Mouse (Mus musculus): Measurements from ENCODE around the gene Hoxa11. TPM values are rescaled to one million over a fixed set of nuclear protein-coding genes. Genes with fewer than 3 reads are reported as not detected.

Gene Hoxa11
- polyA plus RNA-seq, 1 experiment: not detected

GRCm38 (mm10) chr6:52253511-52254500 is 8.2 kb upstream of the Hoxa11 start:
- Histone ChIP-seq H3K4me1 (replicated peaks; ENCODE audit: control insufficient read depth, insufficient read depth, low read length) (peaks cover 3% of the 10 kb centered on the region; the same call in 1 of the 2 replicates), H3K27ac (ENCODE audit: control insufficient read depth, insufficient read depth, low read length) (no peak overlapping the region), H3K27me3 (ENCODE audit: control insufficient read depth, insufficient read depth, low read length) (peaks cover 36% of the 10 kb centered on the region), H3K36me3 (ENCODE audit: control insufficient read depth, insufficient read depth, low read length) (no peaks in the 10 kb centered on the region), H3K4me3 (ENCODE audit: control insufficient read depth, insufficient read depth, low read length) (no peak overlapping the region)
- TF ChIP-seq POLR2A (IDR thresholded peaks at IDR 0.05; ENCODE audit: control insufficient read depth, extremely low read depth, insufficient read depth, low read length, poor library complexity) (no peak), CTCF (IDR thresholded peaks at IDR 0.05; ENCODE audit: borderline replicate concordance, control insufficient read depth, extremely low read depth, insufficient read depth, low read length, poor library complexity) (no peak)
- WGBS: 4% methylated on average over 59 of the region's 59 CpGs
- no peak for DNase-seq

GRCm38 (mm10) chr6:52252775-52253376 is 7.3 kb upstream of the Hoxa11 start:
- H3K27me3 ChIP-seq (ENCODE audit: control insufficient read depth, insufficient read depth, low read length): peaks cover 41% of the 10 kb centered on the region
- no peaks in the 10 kb centered on the region for H3K36me3 ChIP-seq (ENCODE audit: control insufficient read depth, insufficient read depth, low read length)
- 5% methylated on average over 35 of the region's 35 CpGs for WGBS
- H3K4me1 ChIP-seq (replicated peaks; ENCODE audit: control insufficient read depth, insufficient read depth, low read length): peaks cover 3% of the 10 kb centered on the region; the same call in 1 of the 2 replicates
- no peak overlapping the region for H3K27ac ChIP-seq (ENCODE audit: control insufficient read depth, insufficient read depth, low read length)
- no peak overlapping the region for H3K4me3 ChIP-seq (ENCODE audit: control insufficient read depth, insufficient read depth, low read length)
- no peak for DNase-seq
- TF ChIP-seq POLR2A (IDR thresholded peaks at IDR 0.05; ENCODE audit: control insufficient read depth, extremely low read depth, insufficient read depth, low read length, poor library complexity): no peak
- no peak for TF ChIP-seq CTCF (IDR thresholded peaks at IDR 0.05; ENCODE audit: borderline replicate concordance, control insufficient read depth, extremely low read depth, insufficient read depth, low read length, poor library complexity)

GRCm38 (mm10) chr6:52252016-52252774 is 6.6 kb upstream of the Hoxa11 start:
- Histone ChIP-seq H3K36me3 (ENCODE audit: control insufficient read depth, insufficient read depth, low read length) (no peaks in the 10 kb centered on the region), H3K4me3 (ENCODE audit: control insufficient read depth, insufficient read depth, low read length) (no peak overlapping the region), H3K27ac (ENCODE audit: control insufficient read depth, insufficient read depth, low read length) (no peak overlapping the region), H3K4me1 (replicated peaks; ENCODE audit: control insufficient read depth, insufficient read depth, low read length) (peaks cover 3% of the 10 kb centered on the region; the same call in 1 of the 2 replicates), H3K27me3 (ENCODE audit: control insufficient read depth, insufficient read depth, low read length) (peaks cover 44% of the 10 kb centered on the region)
- DNase-seq: no peak
- 12% methylated on average over 24 of the region's 24 CpGs for WGBS
- no peak for TF ChIP-seq CTCF (IDR thresholded peaks at IDR 0.05; ENCODE audit: borderline replicate concordance, control insufficient read depth, extremely low read depth, insufficient read depth, low read length, poor library complexity)

- TF ChIP-seq POLR2A (IDR thresholded peaks at IDR 0.05; ENCODE audit: control insufficient read depth, extremely low read depth, insufficient read depth, low read length, poor library complexity) (no peak), CTCF (IDR thresholded peaks at IDR 0.05; ENCODE audit: borderline replicate concordance, control insufficient read depth, extremely low read depth, insufficient read depth, low read length, poor library complexity) (no peak)
- H3K27ac ChIP-seq (ENCODE audit: control insufficient read depth, insufficient read depth, low read length): no peak overlapping the region
- H3K27me3 ChIP-seq (ENCODE audit: control insufficient read depth, insufficient read depth, low read length): peaks cover 52% of the 10 kb centered on the region
- H3K4me3 ChIP-seq (ENCODE audit: control insufficient read depth, insufficient read depth, low read length): no peak overlapping the region
- WGBS: 19% methylated on average over 7 of the region's 7 CpGs
- DNase-seq: no peak
- H3K36me3 ChIP-seq (ENCODE audit: control insufficient read depth, insufficient read depth, low read length): no peaks in the 10 kb centered on the region
- peaks cover 3% of the 10 kb centered on the region; the same call in 1 of the 2 replicates for H3K4me1 ChIP-seq (replicated peaks; ENCODE audit: control insufficient read depth, insufficient read depth, low read length)
Observed at GRCm38 (mm10) chr6:52251177-52251879, 5.7 kb upstream of the Hoxa11 start.

GRCm38 (mm10) chr6:52249826-52250225 is 4.2 kb upstream of the Hoxa11 start:
- no peak for DNase-seq
- Histone ChIP-seq H3K36me3 (ENCODE audit: control insufficient read depth, insufficient read depth, low read length) (no peaks in the 10 kb centered on the region), H3K27ac (ENCODE audit: control insufficient read depth, insufficient read depth, low read length) (no peak overlapping the region), H3K4me1 (replicated peaks; ENCODE audit: control insufficient read depth, insufficient read depth, low read length) (peaks cover 15% of the 10 kb centered on the region), H3K4me3 (ENCODE audit: control insufficient read depth, insufficient read depth, low read length) (no peak overlapping the region), H3K27me3 (ENCODE audit: control insufficient read depth, insufficient read depth, low read length) (peaks cover 67% of the 10 kb centered on the region)
- TF ChIP-seq POLR2A (IDR thresholded peaks at IDR 0.05; ENCODE audit: control insufficient read depth, extremely low read depth, insufficient read depth, low read length, poor library complexity) (no peak), CTCF (IDR thresholded peaks at IDR 0.05; ENCODE audit: borderline replicate concordance, control insufficient read depth, extremely low read depth, insufficient read depth, low read length, poor library complexity) (no peak)
- WGBS: 15% methylated on average over 4 of the region's 4 CpGs

DNA sequence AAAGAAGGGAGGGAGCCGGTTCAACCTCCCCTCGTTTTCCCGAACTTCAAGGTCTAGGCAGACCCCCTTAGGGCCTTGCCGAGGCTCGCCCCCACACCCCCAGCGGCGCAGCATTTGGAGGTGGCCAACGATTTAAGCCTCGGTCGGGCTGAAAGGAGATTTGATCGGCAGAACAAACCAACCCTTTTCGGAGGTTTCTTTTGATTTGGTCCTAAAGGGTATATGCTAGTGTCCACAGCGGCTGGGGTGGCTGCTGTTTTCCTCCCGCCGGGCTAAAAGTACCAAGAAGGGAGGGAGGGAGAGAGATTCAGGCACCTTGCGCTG is 3.8 kb upstream of the Hoxa11 start:
- 4% methylated on average over 16 of the region's 16 CpGs for WGBS
- no peak for TF ChIP-seq POLR2A (IDR thresholded peaks at IDR 0.05; ENCODE audit: control insufficient read depth, extremely low read depth, insufficient read depth, low read length, poor library complexity)
- TF ChIP-seq CTCF (IDR thresholded peaks at IDR 0.05; ENCODE audit: borderline replicate concordance, control insufficient read depth, extremely low read depth, insufficient read depth, low read length, poor library complexity): no peak
- no peak overlapping the region for H3K27ac ChIP-seq (ENCODE audit: control insufficient read depth, insufficient read depth, low read length)
- no peaks in the 10 kb centered on the region for H3K36me3 ChIP-seq (ENCODE audit: control insufficient read depth, insufficient read depth, low read length)
- peaks cover 71% of the 10 kb centered on the region for H3K27me3 ChIP-seq (ENCODE audit: control insufficient read depth, insufficient read depth, low read length)
- H3K4me3 ChIP-seq (ENCODE audit: control insufficient read depth, insufficient read depth, low read length): no peak overlapping the region
- no peak for DNase-seq
- H3K4me1 ChIP-seq (replicated peaks; ENCODE audit: control insufficient read depth, insufficient read depth, low read length): peaks cover 16% of the 10 kb centered on the region

All from thymus, adult 2 months (tissue).